Mouse (Mus musculus): ENCODE measurements around the gene Dnah2. TPM values are rescaled to one million over a fixed set of nuclear protein-coding genes. Genes with fewer than 3 reads are reported as not detected.
"Not testable (repeated sequence)": the region's sequence is repeated elsewhere in the genome, so short reads cannot be mapped to it uniquely, and the experiment has no call there.

Dnah2 gene
- polyA plus RNA-seq, 1 experiment: 0.14 TPM

- Histone ChIP-seq H3K79me3 (ENCODE audit: low read depth) (no peaks in the 10 kb centered on the region), H3ac (ENCODE audit: control insufficient read depth, insufficient read length, low read depth) (no peak overlapping the region), H3K27me3 (ENCODE audit: control insufficient read depth, insufficient read depth, insufficient read length) (no peaks in the 10 kb centered on the region), H3K4me3 (ENCODE audit: insufficient read depth, poor library complexity, severe bottlenecking) (no peak overlapping the region), H3K36me3 (ENCODE audit: control insufficient read depth, insufficient read depth) (no peaks in the 10 kb centered on the region), H3K79me2 (ENCODE audit: control insufficient read depth, insufficient read depth) (no peaks in the 10 kb centered on the region)
- no peak for TF ChIP-seq MYOG (IDR thresholded peaks at IDR 0.05; ENCODE audit: control insufficient read depth, extremely low read depth, insufficient read length)
- no peak for TF ChIP-seq MYOD1 (IDR thresholded peaks at IDR 0.05; ENCODE audit: control insufficient read depth, insufficient read length, low read depth)
- TF ChIP-seq MAX (IDR thresholded peaks at IDR 0.05): no peak
Observed at GRCm38 (mm10) chr11:69551310-69551709, 2.4 kb upstream of the Dnah2 start.

- Histone ChIP-seq H3ac (ENCODE audit: control insufficient read depth, insufficient read length, low read depth) (no peak overlapping the region), H3K79me3 (ENCODE audit: low read depth) (no peaks in the 10 kb centered on the region), H3K4me3 (ENCODE audit: insufficient read depth, poor library complexity, severe bottlenecking) (no peak overlapping the region), H3K36me3 (ENCODE audit: control insufficient read depth, insufficient read depth) (no peaks in the 10 kb centered on the region), H3K79me2 (ENCODE audit: control insufficient read depth, insufficient read depth) (no peaks in the 10 kb centered on the region), H3K27me3 (ENCODE audit: control insufficient read depth, insufficient read depth, insufficient read length) (no peaks in the 10 kb centered on the region)
- TF ChIP-seq CTCF (IDR thresholded peaks at IDR 0.05; ENCODE audit: control insufficient read depth, insufficient read depth, insufficient read length) (peak; percentile 67), MAX (IDR thresholded peaks at IDR 0.05) (no peak), FOSL1 (IDR thresholded peaks at IDR 0.05; ENCODE audit: insufficient read depth, low read length, poor library complexity, severe bottlenecking) (no peak)
Observed at GRCm38 (mm10) chr11:69547071-69547470, 1.8 kb downstream of the Dnah2 start.

GRCm38 (mm10) chr11:69546423-69547053, 2.4 kb downstream of the Dnah2 start:
- no peaks in the 10 kb centered on the region for H3K36me3 ChIP-seq (ENCODE audit: control insufficient read depth, insufficient read depth)
- peak; percentile 35 for TF ChIP-seq CTCF (IDR thresholded peaks at IDR 0.05; ENCODE audit: control insufficient read depth, insufficient read depth, insufficient read length)
- TF ChIP-seq MAX (IDR thresholded peaks at IDR 0.05): no peak
- H3K79me2 ChIP-seq (ENCODE audit: control insufficient read depth, insufficient read depth): no peaks in the 10 kb centered on the region
- H3ac ChIP-seq (ENCODE audit: control insufficient read depth, insufficient read length, low read depth): peak overlapping the region; percentile 10
- no peaks in the 10 kb centered on the region for H3K27me3 ChIP-seq (ENCODE audit: control insufficient read depth, insufficient read depth, insufficient read length)
- H3K4me3 ChIP-seq (ENCODE audit: insufficient read depth, poor library complexity, severe bottlenecking): no peak overlapping the region
- no peaks in the 10 kb centered on the region for H3K79me3 ChIP-seq (ENCODE audit: low read depth)

GRCm38 (mm10) chr11:69545957-69546356, 3.0 kb downstream of the Dnah2 start:
- TF ChIP-seq CEBPB (IDR thresholded peaks at IDR 0.05; ENCODE audit: low read depth): no peak
- TF ChIP-seq MYOG (IDR thresholded peaks at IDR 0.05; ENCODE audit: control insufficient read depth, extremely low read depth, insufficient read length): no peak
- no peak for TF ChIP-seq MYOD1 (IDR thresholded peaks at IDR 0.05; ENCODE audit: control insufficient read depth, insufficient read length, low read depth)
- no peak for TF ChIP-seq FOSL1 (IDR thresholded peaks at IDR 0.05; ENCODE audit: insufficient read depth, low read length, poor library complexity, severe bottlenecking)
- TF ChIP-seq MAX (IDR thresholded peaks at IDR 0.05): no peak
- no peak for TF ChIP-seq CTCF (IDR thresholded peaks at IDR 0.05; ENCODE audit: control insufficient read depth, insufficient read depth, insufficient read length)
- no peak for TF ChIP-seq USF1 (IDR thresholded peaks at IDR 0.05; ENCODE audit: low read depth)
- no peaks in the 10 kb centered on the region for H3K79me3 ChIP-seq (ENCODE audit: low read depth)
- no peak overlapping the region for H3K4me3 ChIP-seq (ENCODE audit: insufficient read depth, poor library complexity, severe bottlenecking)
- no peak overlapping the region for H3ac ChIP-seq (ENCODE audit: control insufficient read depth, insufficient read length, low read depth)
- no peaks in the 10 kb centered on the region for H3K36me3 ChIP-seq (ENCODE audit: control insufficient read depth, insufficient read depth)
- H3K27me3 ChIP-seq (ENCODE audit: control insufficient read depth, insufficient read depth, insufficient read length): no peaks in the 10 kb centered on the region
- no peaks in the 10 kb centered on the region for H3K79me2 ChIP-seq (ENCODE audit: control insufficient read depth, insufficient read depth)

GRCm38 (mm10) chr11:69543598-69543997, 5.3 kb downstream of the Dnah2 start:
- Histone ChIP-seq H3K36me3 (ENCODE audit: control insufficient read depth, insufficient read depth) (no peaks in the 10 kb centered on the region), H3ac (ENCODE audit: control insufficient read depth, insufficient read length, low read depth) (no peak overlapping the region), H3K4me3 (ENCODE audit: insufficient read depth, poor library complexity, severe bottlenecking) (no peak overlapping the region), H3K27me3 (ENCODE audit: control insufficient read depth, insufficient read depth, insufficient read length) (no peaks in the 10 kb centered on the region), H3K79me3 (ENCODE audit: low read depth) (no peaks in the 10 kb centered on the region), H3K79me2 (ENCODE audit: control insufficient read depth, insufficient read depth) (no peaks in the 10 kb centered on the region)
- no peak for TF ChIP-seq USF1 (IDR thresholded peaks at IDR 0.05; ENCODE audit: low read depth)
- no peak for TF ChIP-seq CTCF (IDR thresholded peaks at IDR 0.05; ENCODE audit: control insufficient read depth, insufficient read depth, insufficient read length)
- TF ChIP-seq MYOG (IDR thresholded peaks at IDR 0.05; ENCODE audit: control insufficient read depth, extremely low read depth, insufficient read length): no peak
- no peak for TF ChIP-seq MYOD1 (IDR thresholded peaks at IDR 0.05; ENCODE audit: control insufficient read depth, insufficient read length, low read depth)
- no peak for TF ChIP-seq FOSL1 (IDR thresholded peaks at IDR 0.05; ENCODE audit: insufficient read depth, low read length, poor library complexity, severe bottlenecking)
- TF ChIP-seq MAX (IDR thresholded peaks at IDR 0.05): no peak
- TF ChIP-seq CEBPB (IDR thresholded peaks at IDR 0.05; ENCODE audit: low read depth): no peak

GRCm38 (mm10) chr11:69541741-69542140, 7.2 kb downstream of the Dnah2 start:
- not testable (repeated sequence) for H3K79me2 ChIP-seq (ENCODE audit: control insufficient read depth, insufficient read depth); H3ac ChIP-seq (ENCODE audit: control insufficient read depth, insufficient read length, low read depth); H3K79me3 ChIP-seq (ENCODE audit: low read depth); H3K27me3 ChIP-seq (ENCODE audit: control insufficient read depth, insufficient read depth, insufficient read length); H3K36me3 ChIP-seq (ENCODE audit: control insufficient read depth, insufficient read depth); H3K4me3 ChIP-seq (ENCODE audit: insufficient read depth, poor library complexity, severe bottlenecking)

Data from C2C12 (cell line).